ENCODE assay signal across 10 mouse cellular contexts in genomic region chr1:36904489-36904888, GRCm38 (mm10). TPM values are rescaled to one million over a fixed set of nuclear protein-coding genes. Genes with fewer than 3 reads are reported as not detected.
DNase-seq lines count a peak whose midpoint lies in the region; ATAC-seq lines count a peak whose summit lies in the region.
"Had no signal": no experiment of that assay in that cellular context is flagged by ENCODE, and none has a peak within 500 bp of the region (broad histone marks: within the 10 kb centered on the region; RNA-seq: fewer than 3 reads in every experiment).

No protein-coding gene starts in this region.

- ATAC-seq in cerebellum, adult (ENCODE audit: insufficient number of reproducible peaks, low FRiP score, low TSS enrichment), result no peak
- ATAC-seq in lung, embryonic 15.5 days (ENCODE audit: borderline replicate concordance, extremely low read depth, low FRiP score, low TSS enrichment), result no peak
- peak; percentile 55; the same call in 1 of the 2 replicates for ATAC-seq in megakaryocyte progenitor cell, adult 5-6 weeks (replicated peaks; ENCODE audit: poor library complexity)
- no peak for ATAC-seq in kidney, embryonic 15.5 days (replicated peaks; ENCODE audit: low FRiP score)
- ATAC-seq in kidney, embryonic 16.5 days (ENCODE audit: low FRiP score, low TSS enrichment), result no peak

- H3K4me2 ChIP-seq in lung, embryonic 15.5 days, result no peak overlapping the region
- H3K4me2 ChIP-seq in kidney, embryonic 15.5 days, result no peak overlapping the region
- H3K4me2 ChIP-seq in kidney, embryonic 16.5 days (replicated peaks; ENCODE audit: low read depth, low read length), result no peak overlapping the region

- H3K9me3 ChIP-seq in lung, embryonic 15.5 days, result no peaks in the 10 kb centered on the region
- no peaks in the 10 kb centered on the region for H3K9me3 ChIP-seq in kidney, embryonic 15.5 days (replicated peaks)
- H3K9me3 ChIP-seq in kidney, embryonic 16.5 days (ENCODE audit: low read length), result no peaks in the 10 kb centered on the region; the same call in 1 of the 2 replicates

- no peak overlapping the region for H3K9ac ChIP-seq in lung, embryonic 15.5 days
- no peak overlapping the region for H3K9ac ChIP-seq in kidney, embryonic 15.5 days
- no peak overlapping the region for H3K9ac ChIP-seq in kidney, embryonic 16.5 days (replicated peaks; ENCODE audit: low read length)

- no peaks in the 10 kb centered on the region for H3K36me3 ChIP-seq in lung, embryonic 15.5 days
- no peaks in the 10 kb centered on the region for H3K36me3 ChIP-seq in kidney, embryonic 15.5 days
- H3K36me3 ChIP-seq in kidney, embryonic 16.5 days (ENCODE audit: insufficient read depth, low read length), result no peaks in the 10 kb centered on the region

- 51% methylated on average over 6 of the region's 6 CpGs for WGBS in lung, embryonic 15.5 days
- 69% methylated on average over 6 of the region's 6 CpGs for WGBS in kidney, embryonic 15.5 days
- WGBS in kidney, embryonic 16.5 days, result 70% methylated on average over 6 of the region's 6 CpGs

- no peaks in the 10 kb centered on the region for H3K27me3 ChIP-seq in lung, embryonic 15.5 days
- no peaks in the 10 kb centered on the region for H3K27me3 ChIP-seq in kidney, embryonic 15.5 days
- no peaks in the 10 kb centered on the region for H3K27me3 ChIP-seq in kidney, embryonic 16.5 days (ENCODE audit: insufficient read depth, low read length)

- no peak overlapping the region for H3K4me3 ChIP-seq in lung, embryonic 15.5 days
- no peak overlapping the region for H3K4me3 ChIP-seq in kidney, embryonic 15.5 days (replicated peaks)
- no peak overlapping the region for H3K4me3 ChIP-seq in kidney, embryonic 16.5 days (ENCODE audit: low read length)

- 0 out of 2 replicates have a peak overlapping the region, but pooled peaks have one; percentile 0 for H3K27ac ChIP-seq in lung, embryonic 15.5 days
- no peak overlapping the region for H3K27ac ChIP-seq in kidney, embryonic 15.5 days
- H3K27ac ChIP-seq in kidney, embryonic 16.5 days (ENCODE audit: low read length), result no peak overlapping the region
- H3K27ac ChIP-seq: kidney, postnatal 0 days had no signal

- DNase-seq in cerebellum, adult 11 months, result peak; percentile 49
- no peak for DNase-seq in lung, postnatal 4 days
- DNase-seq in cerebellum, postnatal 14 days, result peak; percentile 68 to 84
- DNase-seq: heart, postnatal 14 days had no signal

- peaks cover 14% of the 10 kb centered on the region; the same call in 1 of the 2 replicates for H3K4me1 ChIP-seq in lung, embryonic 15.5 days
- H3K4me1 ChIP-seq in kidney, embryonic 15.5 days, result no peaks in the 10 kb centered on the region
- no peaks in the 10 kb centered on the region for H3K4me1 ChIP-seq in kidney, embryonic 16.5 days (ENCODE audit: insufficient read depth, low read length)

RNA-seq across cellular contexts. Expression of gene Tmem131, which starts 39.0 kb away (rescaled TPM):
- 9.9 and 11.4 TPM in 2 replicates for polyA plus RNA-seq in lung, embryonic 15.5 days (2015; fragmentation: Nextera tagmentation; extraction: Ambion mirVana)
- 48.5 and 52.7 TPM in 2 replicates for total RNA-seq in megakaryocyte progenitor cell, adult 5-6 weeks (2015)
- 13.5 and 16.6 TPM in 2 replicates for total RNA-seq in megakaryocyte progenitor cell, adult 5-6 weeks (2017)
- polyA plus RNA-seq in kidney, embryonic 15.5 days (2015; fragmentation: Nextera tagmentation; extraction: Ambion mirVana), result 12.3 TPM in 2 replicates
- polyA plus RNA-seq in kidney, embryonic 16.5 days (2015; fragmentation: Nextera tagmentation; extraction: Ambion mirVana), result 9.6 and 11.5 TPM in 2 replicates

Comparison
In these comparisons a context has a peak if more than half of its experiments do, and no peak if none do; other contexts are left out.
1. DNase-seq: peak in cerebellum, adult 11 months (single experiment) and cerebellum, postnatal 14 days (2 of 2); none in lung, postnatal 4 days (0 of 2).